Mouse (Mus musculus) lung, embryonic 15.5 days (tissue): ENCODE measurements at regions not wholly inside any gene's neighbourhood (a gene's known extent, or its start where the extent isn't known, plus 50 kb on each side); places are given as distances from the start of the nearest gene placed in this dataset.
A peak's percentile ranks its signal among the peaks of the same experiment; 100 is the strongest.

Experiments
- ATAC-seq: fragments of 200-750 bp; cut with Nextera tagmentation; 2 replicates; pipeline ENCODE4 v1.8.0; 2017; ENCODE audit warnings: moderate number of reproducible peaks, borderline replicate concordance; ENCODE audit not compliant: low FRiP score, low TSS enrichment; ENCODE audit errors: extremely low read depth
- H3K27ac ChIP-seq: fragments of 300-500 bp; sonication (generic); 2 replicates; pipeline ENCODE4 v1.5.1; 2015; ENCODE audit warnings: moderate library complexity, mild to moderate bottlenecking, inconsistent platforms
- H3K27me3 ChIP-seq: fragments of 300-500 bp; sonication (generic); 2 replicates; pipeline ENCODE4 v1.6.1; 2015; ENCODE audit warnings: inconsistent platforms
- H3K36me3 ChIP-seq: fragments of 300-500 bp; sonication (generic); 2 replicates; pipeline ENCODE4 v1.6.1; 2015; ENCODE audit warnings: inconsistent platforms
- H3K4me1 ChIP-seq: fragments of 300-500 bp; sonication (generic); 2 replicates; pipeline ENCODE4 v1.6.1; 2015; ENCODE audit warnings: inconsistent platforms
- H3K4me2 ChIP-seq: fragments of 300-500 bp; sonication (generic); 2 replicates; pipeline ENCODE4 v1.6.1; 2015; ENCODE audit warnings: inconsistent platforms, mild to moderate bottlenecking, moderate library complexity
- H3K4me3 ChIP-seq: fragments of 300-500 bp; sonication (generic); 2 replicates; pipeline ENCODE4 v1.5.1; 2015; ENCODE audit warnings: mild to moderate bottlenecking, inconsistent platforms
- H3K9ac ChIP-seq: fragments of 300-500 bp; sonication (generic); 2 replicates; pipeline ENCODE4 v1.6.1; 2015; ENCODE audit warnings: inconsistent platforms
- H3K9me3 ChIP-seq: fragments of 300-500 bp; sonication (generic); 2 replicates; pipeline ENCODE4 v1.6.1; 2016; ENCODE audit warnings: inconsistent platforms
- WGBS: fragments of 180-500 bp; shearing (Covaris S2); methylation state at CpG from one replicate; pipeline ENCODE4 v1.1.7; 2015; 5-methylcytosine and 5-hydroxymethylcytosine counted together

- Histone ChIP-seq H3K4me1 (no peaks in the 10 kb centered on the region), H3K36me3 (no peaks in the 10 kb centered on the region), H3K27ac (no peak overlapping the region), H3K9ac (no peak overlapping the region), H3K27me3 (no peaks in the 10 kb centered on the region), H3K4me2 (no peak overlapping the region), H3K9me3 (no peaks in the 10 kb centered on the region), H3K4me3 (no peak overlapping the region)
- ATAC-seq, result no peak
- WGBS, result 69% methylated on average over 9 of the region's 9 CpGs
Observed at GRCm38 (mm10) chr13:115413721-115414531, 312.2 kb upstream of the Itga1 start.

DNA sequence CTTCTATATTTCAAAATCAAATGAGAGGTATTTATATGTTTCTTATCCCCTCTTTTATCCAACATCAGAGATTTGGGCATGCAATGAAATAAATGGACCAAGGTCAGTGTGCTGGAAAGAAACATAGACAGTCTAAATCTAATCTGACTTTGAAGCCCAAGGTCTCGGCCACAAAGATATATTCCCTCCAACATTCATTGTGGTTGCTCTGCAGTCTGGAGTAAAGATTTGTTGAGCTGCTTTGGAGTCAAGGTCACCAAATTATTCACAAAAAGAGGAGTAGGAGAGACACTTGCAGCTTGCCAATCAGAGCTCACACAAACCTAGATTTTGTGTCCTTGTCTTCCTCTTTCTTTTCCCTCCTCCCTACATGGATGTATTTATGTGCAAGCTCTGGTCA lies 304.2 kb upstream of the Itga1 start:
- Histone ChIP-seq H3K4me3 (no peak overlapping the region), H3K9ac (no peak overlapping the region), H3K27ac (no peak overlapping the region), H3K4me1 (no peaks in the 10 kb centered on the region), H3K9me3 (no peaks in the 10 kb centered on the region), H3K27me3 (no peaks in the 10 kb centered on the region), H3K4me2 (no peak overlapping the region), H3K36me3 (no peaks in the 10 kb centered on the region)
- 60% methylated on average over 1 of the region's 1 CpGs for WGBS
- ATAC-seq, result no peak

DNA sequence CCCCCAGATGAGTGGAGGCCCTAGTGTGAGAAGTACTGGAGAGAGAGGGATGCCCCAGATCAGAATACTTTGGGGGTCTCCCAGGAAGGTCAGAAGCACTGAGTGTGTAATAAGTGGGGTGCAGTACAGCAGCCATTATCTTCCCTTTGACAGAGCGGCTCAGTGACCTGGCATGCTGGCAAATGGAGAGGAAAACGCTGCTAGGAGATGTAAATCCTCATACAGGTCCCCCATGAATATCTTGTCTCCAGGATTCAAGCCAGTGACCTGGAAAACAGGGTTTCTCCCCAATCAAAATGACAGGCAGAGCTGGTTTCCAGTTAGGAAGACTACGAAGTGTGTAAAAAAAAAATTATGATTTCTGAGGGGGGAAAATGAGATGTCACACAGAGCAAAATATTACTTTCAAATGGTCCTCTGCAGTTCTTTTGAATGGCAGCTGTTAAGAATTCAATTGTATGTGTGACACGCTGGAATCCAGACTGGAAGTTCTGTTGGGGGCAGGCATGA lies 299.0 kb upstream of the Itga1 start:
- H3K9me3 ChIP-seq, result no peaks in the 10 kb centered on the region
- no peaks in the 10 kb centered on the region for H3K4me1 ChIP-seq
- no peak overlapping the region for H3K4me2 ChIP-seq
- 68% methylated on average over 4 of the region's 4 CpGs for WGBS
- H3K36me3 ChIP-seq, result no peaks in the 10 kb centered on the region
- no peak overlapping the region for H3K9ac ChIP-seq
- no peaks in the 10 kb centered on the region for H3K27me3 ChIP-seq
- no peak overlapping the region for H3K27ac ChIP-seq
- no peak for ATAC-seq
- H3K4me3 ChIP-seq, result no peak overlapping the region

GRCm38 (mm10) chr13:115379682-115380081 lies 277.9 kb upstream of the Itga1 start:
- no peak for ATAC-seq

DNA sequence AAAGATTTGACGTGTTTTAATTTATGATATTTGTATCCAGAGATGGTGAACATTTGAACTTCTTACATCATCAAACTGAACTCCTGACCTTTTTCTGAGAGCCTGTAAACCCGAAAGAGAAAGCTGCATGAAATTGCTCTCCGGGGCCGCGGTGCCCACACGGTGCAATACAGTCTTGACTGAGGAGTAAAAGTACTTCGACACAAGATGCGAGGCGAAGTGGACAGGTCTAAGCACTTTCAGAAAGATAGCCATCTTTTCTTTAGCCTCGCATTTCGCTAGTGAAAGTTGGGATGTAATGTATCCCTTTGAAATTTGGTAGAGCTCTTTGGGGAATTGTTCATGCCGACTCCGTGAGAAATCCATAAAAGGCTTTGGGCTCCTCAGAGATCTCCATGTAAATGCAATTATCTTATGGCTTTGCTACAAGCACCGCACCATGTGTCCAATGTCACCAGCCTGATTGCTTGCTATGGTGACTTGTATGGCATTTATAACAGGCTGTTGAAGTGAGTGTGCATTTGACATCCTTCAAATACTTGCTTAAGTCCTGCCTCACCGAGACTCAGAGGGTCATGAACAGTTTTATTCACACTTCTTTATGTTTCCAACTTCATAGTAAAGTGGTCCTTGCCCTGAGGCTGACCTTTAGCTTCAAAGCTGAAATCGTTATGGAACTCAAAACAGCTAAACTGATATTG lies 274.6 kb upstream of the Itga1 start:
- H3K4me2 ChIP-seq, result no peak overlapping the region
- no peak overlapping the region for H3K4me3 ChIP-seq
- H3K9ac ChIP-seq, result no peak overlapping the region
- no peaks in the 10 kb centered on the region for H3K27me3 ChIP-seq
- no peaks in the 10 kb centered on the region for H3K4me1 ChIP-seq
- no peak for ATAC-seq
- H3K9me3 ChIP-seq, result no peaks in the 10 kb centered on the region
- no peaks in the 10 kb centered on the region for H3K36me3 ChIP-seq
- H3K27ac ChIP-seq, result no peak overlapping the region
- WGBS, result 53% methylated on average over 16 of the region's 16 CpGs

More at GRCm38 (mm10) chr13:115379682-115380081, 277.9 kb upstream of the Itga1 start:
- no peaks in the 10 kb centered on the region for H3K4me1 ChIP-seq
- H3K27me3 ChIP-seq, result no peaks in the 10 kb centered on the region
- no peak overlapping the region for H3K4me3 ChIP-seq
- 56% methylated on average over 3 of the region's 3 CpGs for WGBS
- no peak overlapping the region for H3K27ac ChIP-seq
- no peaks in the 10 kb centered on the region for H3K9me3 ChIP-seq
- H3K4me2 ChIP-seq, result no peak overlapping the region
- no peaks in the 10 kb centered on the region for H3K36me3 ChIP-seq
- no peak overlapping the region for H3K9ac ChIP-seq

DNA sequence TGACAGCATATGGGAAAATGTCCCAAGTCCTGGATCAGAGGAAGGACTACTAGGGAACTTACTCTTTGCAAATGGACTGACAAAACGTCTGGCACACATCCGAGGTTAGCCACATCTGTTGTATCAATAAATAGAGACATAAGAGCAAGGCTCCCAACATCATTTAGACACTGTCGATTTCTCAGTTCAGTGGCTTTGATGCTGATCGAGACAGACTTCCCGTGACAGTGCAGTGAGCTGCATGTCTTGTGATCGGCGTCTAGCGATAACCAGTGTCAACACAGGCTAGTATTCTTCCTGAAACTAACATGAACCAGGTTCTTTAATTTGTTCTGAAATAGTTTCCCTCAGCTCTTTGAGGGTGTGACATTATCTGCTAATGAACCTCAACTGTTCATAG lies 259.7 kb upstream of the Itga1 start:
- H3K27me3 ChIP-seq, result no peaks in the 10 kb centered on the region
- no peak overlapping the region for H3K9ac ChIP-seq
- no peak overlapping the region for H3K4me3 ChIP-seq
- no peak overlapping the region for H3K27ac ChIP-seq
- H3K36me3 ChIP-seq, result no peaks in the 10 kb centered on the region
- WGBS, result 48% methylated on average over 8 of the region's 8 CpGs
- ATAC-seq, result no peak
- no peaks in the 10 kb centered on the region for H3K9me3 ChIP-seq
- no peaks in the 10 kb centered on the region for H3K4me1 ChIP-seq
- H3K4me2 ChIP-seq, result no peak overlapping the region

DNA sequence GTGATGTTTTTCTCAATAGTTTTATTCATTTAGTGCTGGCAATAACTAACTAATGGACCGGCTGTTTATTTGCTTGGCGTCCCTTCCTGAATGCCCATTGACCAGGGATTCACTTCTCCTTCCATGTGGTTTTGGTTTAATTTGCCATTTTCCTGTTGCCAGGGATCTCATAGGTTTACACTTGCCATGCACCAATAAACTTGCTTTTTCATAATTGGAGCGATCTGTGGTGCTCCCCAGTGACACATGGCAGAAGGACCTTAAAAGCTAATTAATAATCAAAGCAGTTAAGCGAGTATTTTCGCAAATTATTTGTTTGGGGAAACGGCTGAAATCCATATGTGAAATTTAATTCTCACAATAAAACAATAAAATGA lies 245.2 kb upstream of the Itga1 start:
- H3K9me3 ChIP-seq, result no peaks in the 10 kb centered on the region
- no peak overlapping the region for H3K27ac ChIP-seq
- peak overlapping the region; percentile 40 for H3K4me2 ChIP-seq
- H3K27me3 ChIP-seq, result no peaks in the 10 kb centered on the region
- H3K4me1 ChIP-seq, result no peaks in the 10 kb centered on the region
- H3K4me3 ChIP-seq, result no peak overlapping the region
- no peak for ATAC-seq
- WGBS, result 77% methylated on average over 6 of the region's 6 CpGs
- no peak overlapping the region for H3K9ac ChIP-seq
- no peaks in the 10 kb centered on the region for H3K36me3 ChIP-seq

GRCm38 (mm10) chr13:115346115-115347021 lies 244.6 kb upstream of the Itga1 start:
- H3K27ac ChIP-seq, result no peak overlapping the region
- no peaks in the 10 kb centered on the region for H3K36me3 ChIP-seq
- no peak overlapping the region for H3K4me3 ChIP-seq
- H3K27me3 ChIP-seq, result no peaks in the 10 kb centered on the region
- H3K4me2 ChIP-seq, result peak overlapping the region; percentile 40
- no peak for ATAC-seq
- H3K4me1 ChIP-seq, result no peaks in the 10 kb centered on the region
- H3K9me3 ChIP-seq, result no peaks in the 10 kb centered on the region
- WGBS, result 36% methylated on average over 20 of the region's 20 CpGs
- no peak overlapping the region for H3K9ac ChIP-seq

DNA sequence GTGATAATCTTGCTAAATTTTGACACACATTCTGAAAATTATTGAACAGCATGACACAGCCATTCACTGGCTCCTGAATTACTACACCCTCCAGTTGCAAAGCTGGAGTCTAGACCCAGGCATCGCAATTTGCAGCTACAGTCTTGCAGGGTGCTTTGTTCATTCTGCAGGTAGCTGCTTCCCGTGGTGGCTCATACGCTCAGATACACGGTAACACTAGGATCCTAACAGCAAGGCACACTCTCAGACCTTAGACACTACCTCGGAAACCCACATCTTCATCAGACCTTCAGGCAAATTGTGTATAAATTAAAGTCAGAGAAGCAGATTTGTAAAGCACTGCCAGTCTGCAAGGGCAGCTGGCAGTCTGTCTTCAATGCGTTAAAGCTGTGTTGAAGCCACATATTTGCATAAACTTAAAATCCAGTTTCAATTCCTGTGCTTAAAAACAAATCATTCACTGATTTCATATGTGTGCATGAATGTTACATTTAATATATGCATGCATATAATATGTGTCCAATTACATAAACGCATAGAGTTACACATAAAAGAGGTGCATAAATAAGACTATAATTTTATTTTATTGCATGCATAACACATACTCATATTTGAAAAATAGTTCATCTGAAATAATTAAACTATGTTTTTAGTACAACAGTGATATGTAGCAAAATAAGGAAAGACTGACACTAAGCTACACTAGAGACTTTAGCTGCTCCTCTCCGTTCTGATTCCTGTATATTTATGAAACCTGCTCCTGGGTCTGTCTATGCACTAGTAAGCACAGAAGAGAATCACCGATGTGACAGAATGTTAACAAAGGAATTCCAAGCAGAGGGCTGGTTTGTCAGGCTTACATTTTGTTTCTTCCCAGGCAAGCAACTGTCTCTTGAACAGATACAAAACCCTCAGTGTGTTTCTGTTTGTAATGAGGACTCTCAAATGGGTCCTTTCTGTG lies 227.5 kb upstream of the Itga1 start:
- H3K27me3 ChIP-seq, result no peaks in the 10 kb centered on the region
- H3K9ac ChIP-seq, result no peak overlapping the region
- H3K27ac ChIP-seq, result no peak overlapping the region
- H3K4me2 ChIP-seq, result no peak overlapping the region
- no peaks in the 10 kb centered on the region for H3K4me1 ChIP-seq
- H3K36me3 ChIP-seq, result no peaks in the 10 kb centered on the region
- no peak overlapping the region for H3K4me3 ChIP-seq
- H3K9me3 ChIP-seq, result no peaks in the 10 kb centered on the region
- ATAC-seq, result no peak
- 77% methylated on average over 9 of the region's 9 CpGs for WGBS

DNA sequence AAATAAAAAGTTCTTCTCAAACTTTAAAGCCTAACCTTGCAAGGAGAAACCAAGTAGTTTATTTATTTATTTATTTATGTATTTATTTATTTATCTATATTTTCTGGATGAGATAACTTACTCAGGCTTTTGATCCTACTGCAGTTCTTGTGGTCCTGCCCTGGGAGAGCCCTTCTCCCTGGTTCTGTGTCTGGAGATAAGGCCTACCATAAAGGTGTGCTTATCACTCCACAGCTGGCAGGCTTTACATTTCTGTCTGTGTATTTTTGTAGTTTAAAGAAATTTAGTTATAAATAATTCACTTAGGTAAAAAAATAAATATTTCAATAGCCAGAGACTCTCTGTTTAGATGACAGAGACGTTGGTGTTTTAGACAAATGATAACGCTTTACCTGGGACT lies 224.5 kb upstream of the Itga1 start:
- no peak for ATAC-seq
- H3K27me3 ChIP-seq, result no peaks in the 10 kb centered on the region
- no peaks in the 10 kb centered on the region for H3K36me3 ChIP-seq
- no peak overlapping the region for H3K4me2 ChIP-seq
- no peak overlapping the region for H3K4me3 ChIP-seq
- H3K9me3 ChIP-seq, result no peaks in the 10 kb centered on the region
- 65% methylated on average over 2 of the region's 2 CpGs for WGBS
- H3K9ac ChIP-seq, result no peak overlapping the region
- no peak overlapping the region for H3K27ac ChIP-seq
- H3K4me1 ChIP-seq, result no peaks in the 10 kb centered on the region

DNA sequence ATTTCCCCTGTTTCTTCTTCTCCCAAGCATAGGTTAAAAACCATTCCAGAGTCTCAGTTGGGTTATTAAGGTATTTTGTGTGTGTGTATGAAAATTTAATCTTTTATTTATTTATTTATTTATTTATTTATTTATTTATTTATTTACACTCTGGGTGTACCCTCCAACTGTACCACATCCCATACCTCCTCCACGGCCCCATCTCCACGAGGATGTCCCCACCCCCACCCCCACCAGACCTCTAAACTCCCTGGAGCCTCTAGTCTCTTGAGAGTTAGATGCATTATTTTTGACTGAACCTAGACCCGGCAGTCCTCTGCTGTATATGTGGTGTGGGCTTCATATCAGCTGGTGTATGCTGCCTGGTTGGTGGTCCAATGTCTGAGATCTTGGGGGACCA lies 214.9 kb upstream of the Itga1 start:
- H3K4me2 ChIP-seq, result no peak overlapping the region
- ATAC-seq, result no peak
- H3K27ac ChIP-seq, result no peak overlapping the region
- no peaks in the 10 kb centered on the region for H3K27me3 ChIP-seq
- no peak overlapping the region for H3K4me3 ChIP-seq
- no peaks in the 10 kb centered on the region for H3K4me1 ChIP-seq
- no peak overlapping the region for H3K9ac ChIP-seq
- H3K9me3 ChIP-seq, result no peaks in the 10 kb centered on the region
- no peaks in the 10 kb centered on the region for H3K36me3 ChIP-seq
- 71% methylated on average over 3 of the region's 3 CpGs for WGBS
